Mouse (Mus musculus) brain, embryonic 14.5 days (tissue): ENCODE data around the gene Ctla4.

ENCODE experiments used
- CTCF ChIP-seq: fragments of 200-500 bp; IDR thresholded peaks from 2 replicates; pipeline ENCODE4 v1.5.1; 2012; ENCODE audit warnings: inconsistent platforms, mild to moderate bottlenecking, moderate library complexity, borderline replicate concordance; ENCODE audit not compliant: insufficient read depth, insufficient read length; ENCODE audit errors: extremely low read depth
- POLR2A ChIP-seq: fragments of 200-500 bp; IDR thresholded peaks from 2 replicates; pipeline ENCODE4 v1.6.1; 2012; ENCODE audit warnings: mild to moderate bottlenecking, inconsistent platforms, borderline replicate concordance; ENCODE audit not compliant: poor library complexity, insufficient read depth, insufficient read length, severe bottlenecking; ENCODE audit errors: extremely low read depth

DNA sequence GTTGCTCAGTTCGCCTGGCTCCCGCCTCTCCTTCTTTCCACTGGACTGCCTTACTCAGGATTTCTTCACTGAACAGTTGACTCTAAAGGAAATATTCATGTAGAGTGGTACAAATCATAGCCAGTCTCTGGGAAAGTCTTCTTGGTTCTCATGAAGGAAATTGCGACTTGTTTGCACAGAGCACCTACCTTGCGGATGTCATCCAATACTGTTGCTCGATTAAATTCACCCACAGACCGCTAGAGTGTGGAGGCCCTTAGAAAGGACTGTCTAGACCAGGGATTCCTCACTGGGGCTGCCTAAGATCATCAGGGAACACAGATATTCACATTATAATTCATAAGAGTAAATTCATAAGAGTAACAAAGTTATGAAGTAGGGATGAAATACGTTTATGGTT lies 66.9 kb downstream of the Ctla4 start:
- no peak for TF ChIP-seq CTCF
- no peak for TF ChIP-seq POLR2A
